Mouse (Mus musculus): ENCODE measurements around the gene 1600002K03Rik.

1600002K03Rik gene

DNA sequence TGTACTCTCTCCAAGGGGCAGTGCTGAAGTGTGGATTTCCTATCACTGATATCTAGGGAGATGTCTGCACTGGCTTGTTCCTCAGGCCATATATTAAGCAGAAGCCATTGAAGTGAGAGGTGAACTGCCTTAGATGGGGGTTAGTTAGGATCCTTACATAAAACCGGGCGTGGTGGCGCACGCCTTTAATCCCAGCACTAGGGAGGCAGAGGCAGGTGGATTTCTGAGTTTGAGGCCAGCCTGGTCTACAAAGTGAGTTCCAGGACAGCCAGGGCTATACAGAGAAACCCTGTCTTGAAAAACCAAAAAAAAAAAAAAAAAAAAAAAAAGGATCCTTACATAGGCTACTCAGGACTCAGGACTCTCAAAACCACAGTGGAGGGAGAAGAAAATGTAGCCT, 6.6 kb upstream of the 1600002K03Rik start:
- WGBS = 92% methylated on average over 4 of the region's 4 CpGs

DNA sequence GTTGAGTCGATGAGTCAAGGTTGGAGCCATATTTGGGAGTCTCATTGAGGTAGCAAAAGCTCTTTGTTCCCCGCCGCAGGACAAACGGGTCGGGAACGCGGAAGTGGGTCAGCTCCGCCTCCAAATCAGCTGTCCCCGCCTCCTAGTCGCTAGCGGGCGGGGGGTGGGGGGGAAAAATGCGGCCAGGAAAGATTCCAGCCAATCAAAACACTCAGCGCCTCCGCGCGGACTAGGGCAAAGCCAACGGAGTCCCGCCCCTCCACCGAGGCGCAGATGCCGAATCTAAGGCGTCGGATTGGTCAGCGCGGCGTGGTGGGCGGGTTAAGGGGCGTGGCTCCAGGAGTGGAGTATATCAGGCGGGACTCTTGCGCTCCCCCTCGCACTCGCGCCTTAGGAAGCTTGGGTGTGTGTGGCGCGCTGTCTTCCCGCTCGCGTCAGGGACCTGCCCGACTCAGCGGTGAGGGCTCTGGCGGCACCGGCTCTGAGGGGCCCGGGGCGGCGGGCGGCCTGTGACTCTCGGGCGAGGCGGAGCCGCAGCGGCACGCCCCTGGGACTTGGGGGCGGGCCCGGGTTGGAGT, 5.2 kb upstream of the 1600002K03Rik start:
- WGBS = 1% methylated on average over 55 of the region's 55 CpGs

GRCm38 (mm10) chr10:80168038-80168661, 4.6 kb upstream of the 1600002K03Rik start:
- under 1% methylated on average over 48 of the region's 48 CpGs for WGBS

GRCm38 (mm10) chr10:80169070-80169469, 3.7 kb upstream of the 1600002K03Rik start:
- 21% methylated on average over 1 of the region's 1 CpGs for WGBS

GRCm38 (mm10) chr10:80169651-80170050, 3.1 kb upstream of the 1600002K03Rik start:
- WGBS = 70% methylated on average over 7 of the region's 7 CpGs

DNA sequence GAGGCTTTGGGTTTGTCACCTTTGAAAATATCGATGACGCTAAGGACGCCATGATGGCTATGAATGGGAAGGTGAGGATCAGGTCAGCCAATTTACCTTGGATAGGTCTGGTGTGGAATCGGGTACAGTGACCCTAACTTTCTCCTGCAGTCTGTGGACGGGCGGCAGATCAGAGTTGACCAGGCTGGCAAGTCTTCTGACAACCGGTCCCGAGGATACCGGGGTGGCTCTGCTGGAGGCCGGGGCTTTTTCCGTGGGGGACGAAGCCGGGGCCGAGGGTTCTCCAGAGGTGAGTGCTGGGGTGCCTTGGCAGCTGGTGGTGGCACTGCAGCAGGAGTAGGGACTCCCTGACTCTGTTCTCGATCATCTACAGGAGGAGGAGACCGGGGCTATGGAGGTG, 2.7 kb upstream of the 1600002K03Rik start:
- 91% methylated on average over 16 of the region's 16 CpGs for WGBS

DNA sequence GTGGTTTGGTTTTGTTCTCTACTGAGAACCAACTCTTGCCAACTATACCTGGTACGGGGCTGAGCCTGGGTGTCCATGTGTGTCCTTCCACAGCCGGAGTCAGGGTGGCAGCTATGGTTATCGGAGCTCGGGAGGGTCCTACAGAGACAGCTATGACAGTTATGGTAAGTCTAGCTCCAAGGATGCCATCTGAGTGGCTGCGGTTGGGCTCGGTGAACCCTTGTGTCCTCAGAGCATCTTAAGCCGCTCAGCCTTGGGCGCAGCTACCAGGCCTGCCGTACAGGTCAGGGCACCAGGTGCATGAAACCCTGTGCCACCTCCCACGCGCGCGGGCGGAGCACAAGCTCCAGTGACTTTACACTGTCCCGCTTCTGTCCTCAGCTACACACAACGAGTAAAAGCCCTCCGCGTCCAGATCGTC, 2.1 kb upstream of the 1600002K03Rik start:
- 93% methylated on average over 19 of the region's 19 CpGs for WGBS

GRCm38 (mm10) chr10:80171252-80171651, 1.5 kb upstream of the 1600002K03Rik start:
- WGBS = 84% methylated on average over 15 of the region's 15 CpGs

- WGBS = 78% methylated on average over 45 of the region's 45 CpGs
Measured at GRCm38 (mm10) chr10:80171760-80172526, 801 bp upstream of the 1600002K03Rik start.

DNA sequence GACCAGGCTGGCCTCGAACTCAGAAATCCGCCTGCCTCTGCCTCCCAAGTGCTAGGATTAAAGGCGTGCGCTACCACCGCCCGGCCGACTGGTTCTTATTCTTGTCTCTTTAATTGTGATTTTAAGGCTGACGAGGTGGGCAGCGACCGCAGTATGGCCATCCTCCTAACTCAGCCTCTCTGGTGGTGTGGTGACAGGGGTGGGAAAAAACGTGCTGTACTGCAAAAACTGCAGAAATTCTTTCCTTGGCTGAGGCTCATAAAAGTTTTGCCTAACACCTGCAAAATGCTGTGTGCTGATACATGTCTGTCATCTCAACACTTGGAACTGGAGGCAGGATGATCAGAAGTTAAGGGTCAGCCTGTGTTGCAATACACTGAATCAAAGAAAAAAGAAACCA, 614 bp downstream of the 1600002K03Rik start:
- 9% methylated on average over 11 of the region's 11 CpGs for WGBS

DNA sequence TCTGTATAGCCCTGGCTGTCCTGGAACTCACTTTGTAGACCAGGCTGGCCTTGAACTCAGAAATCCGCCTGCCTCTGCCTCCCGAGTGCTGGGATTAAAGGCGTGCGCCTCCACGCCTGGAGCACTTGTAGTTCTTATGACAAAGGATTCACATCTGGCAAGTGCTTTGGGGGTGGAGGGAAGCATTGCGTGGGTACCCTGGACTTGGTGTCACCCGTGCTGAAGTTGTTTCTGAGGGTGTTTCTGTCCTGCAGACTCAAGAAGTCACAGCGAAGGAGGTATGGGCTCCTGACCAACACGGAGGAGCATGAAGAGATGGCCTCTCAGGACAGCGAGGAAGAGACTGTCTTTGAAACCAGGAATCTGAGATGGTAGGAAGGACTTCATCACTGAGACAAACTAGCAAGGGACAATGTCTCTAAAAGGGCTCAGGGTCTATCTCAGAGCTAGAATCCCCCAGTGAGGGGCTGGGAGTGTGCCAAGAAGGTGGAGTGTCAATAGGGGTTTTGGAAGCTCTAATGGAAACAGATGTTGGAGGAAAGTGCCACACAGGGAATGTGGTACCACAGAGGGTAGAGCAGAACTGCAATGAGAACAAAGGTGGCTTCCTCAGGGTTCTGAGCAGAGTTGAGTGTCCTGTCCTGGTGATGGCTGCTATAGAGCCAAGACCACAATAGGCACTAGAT, 1.4 kb downstream of the 1600002K03Rik start:
- WGBS = 85% methylated on average over 10 of the region's 10 CpGs

GRCm38 (mm10) chr10:80174705-80175104, 2.0 kb downstream of the 1600002K03Rik start:
- WGBS = 51% methylated on average over 2 of the region's 2 CpGs

DNA sequence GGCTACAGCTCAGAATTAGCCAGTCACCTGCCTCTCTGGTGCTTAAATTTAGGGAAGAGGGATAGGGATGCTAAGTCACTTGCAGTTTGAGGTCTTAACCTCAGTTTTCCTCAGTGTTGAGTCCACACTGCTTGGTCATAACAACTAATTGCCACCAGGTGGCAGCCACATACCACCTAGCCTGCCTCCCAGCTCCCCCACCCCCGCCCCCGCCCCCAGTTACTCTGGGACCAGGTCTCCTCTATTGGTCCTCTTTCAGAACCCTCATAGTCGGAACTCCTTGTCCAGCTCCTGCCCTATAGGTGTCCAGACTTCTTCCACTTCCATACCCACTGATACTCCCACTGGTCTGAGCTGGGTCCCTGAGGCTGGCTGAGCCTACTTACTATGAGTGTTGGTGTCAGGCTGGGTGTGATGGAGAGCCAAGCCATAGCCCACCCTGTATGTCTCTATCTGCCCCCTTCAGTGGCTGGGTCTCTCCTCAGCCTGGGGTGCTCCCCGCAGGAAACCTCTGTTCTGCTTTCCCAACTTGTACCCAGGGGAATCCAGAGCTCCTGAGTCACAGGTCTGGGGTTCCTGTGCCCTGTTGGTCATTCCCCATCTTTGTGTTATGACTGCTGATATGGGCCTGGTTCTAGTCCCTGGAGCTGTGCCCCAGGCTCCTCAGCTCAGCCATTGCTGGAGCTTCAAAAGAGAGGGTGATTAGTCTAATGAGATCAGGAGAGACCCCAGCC, 3.0 kb downstream of the 1600002K03Rik start:
- 25% methylated on average over 4 of the region's 4 CpGs for WGBS

- 85% methylated on average over 5 of the region's 5 CpGs for WGBS
Measured at GRCm38 (mm10) chr10:80176270-80176834, 3.6 kb downstream of the 1600002K03Rik start.

DNA sequence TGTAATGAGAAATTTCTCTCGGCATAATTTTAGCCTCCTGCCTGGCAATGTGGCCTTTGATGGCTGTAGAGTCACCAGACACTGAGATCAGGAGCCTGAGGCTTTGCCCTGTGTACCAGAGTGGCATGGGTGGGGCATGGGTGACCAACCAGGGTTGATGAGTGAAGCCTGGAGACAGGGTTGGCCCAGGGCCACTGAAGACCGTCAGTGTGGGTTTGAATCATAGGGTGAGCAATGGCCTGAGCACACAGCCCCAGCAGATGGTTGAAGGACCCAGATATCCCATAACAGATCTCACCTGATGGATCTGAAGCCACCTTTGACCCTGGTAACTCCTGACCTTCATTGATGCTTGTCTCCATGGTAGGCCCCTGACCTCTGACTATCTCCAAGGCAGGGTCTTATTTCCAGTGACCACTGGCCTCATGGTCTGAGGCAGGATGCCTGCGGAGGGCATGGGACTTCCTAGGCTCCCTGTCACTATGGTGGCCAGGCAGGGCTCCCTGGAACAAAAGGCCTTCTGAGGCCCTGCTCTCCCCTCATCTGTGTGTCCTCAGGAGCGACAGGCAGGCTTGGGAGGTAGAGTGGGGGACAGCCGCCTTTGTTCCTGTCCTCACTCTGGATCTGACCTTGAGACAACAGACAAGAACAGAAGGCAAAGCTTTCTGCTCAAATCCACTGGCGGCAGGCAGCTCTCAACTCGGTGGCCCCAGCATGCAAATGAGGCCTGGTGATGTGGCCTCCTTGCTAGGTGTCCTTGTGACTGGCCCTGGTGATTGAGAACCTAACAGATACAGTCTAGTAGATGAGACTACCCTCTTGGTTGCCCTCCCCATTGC, 4.9 kb downstream of the 1600002K03Rik start:
- WGBS = 75% methylated on average over 7 of the region's 7 CpGs

GRCm38 (mm10) chr10:80179068-80180051, 6.6 kb downstream of the 1600002K03Rik start, which contains the start of gene Efna2:
Gene Efna2, plus strand, starts transcription at chr10:80179482.
- 2% methylated on average over 97 of the region's 106 CpGs for WGBS

GRCm38 (mm10) chr10:80180288-80180687, 7.5 kb downstream of the 1600002K03Rik start:
- 48% methylated on average over 6 of the region's 6 CpGs for WGBS

DNA sequence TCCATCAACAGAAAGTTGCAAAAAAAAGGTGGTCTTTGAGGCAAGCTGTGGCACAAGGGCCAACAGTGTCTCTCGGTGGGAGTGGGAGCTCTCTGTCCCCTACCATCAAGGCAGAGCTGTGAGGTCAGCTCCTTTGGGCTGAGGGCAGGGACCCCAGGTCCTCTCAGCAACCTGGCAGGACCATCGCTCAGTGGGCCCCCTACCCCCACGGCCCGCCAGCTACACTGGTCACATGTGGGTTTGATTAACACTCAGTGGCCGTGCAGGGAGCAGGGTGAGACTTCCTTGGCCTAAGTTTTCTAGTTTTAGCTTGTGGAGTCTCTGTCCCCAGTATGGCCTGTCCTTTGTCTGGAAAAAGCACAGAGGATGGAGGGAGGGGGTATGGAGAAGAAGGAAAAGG, 8.1 kb downstream of the 1600002K03Rik start:
- 55% methylated on average over 5 of the region's 5 CpGs for WGBS

DNA sequence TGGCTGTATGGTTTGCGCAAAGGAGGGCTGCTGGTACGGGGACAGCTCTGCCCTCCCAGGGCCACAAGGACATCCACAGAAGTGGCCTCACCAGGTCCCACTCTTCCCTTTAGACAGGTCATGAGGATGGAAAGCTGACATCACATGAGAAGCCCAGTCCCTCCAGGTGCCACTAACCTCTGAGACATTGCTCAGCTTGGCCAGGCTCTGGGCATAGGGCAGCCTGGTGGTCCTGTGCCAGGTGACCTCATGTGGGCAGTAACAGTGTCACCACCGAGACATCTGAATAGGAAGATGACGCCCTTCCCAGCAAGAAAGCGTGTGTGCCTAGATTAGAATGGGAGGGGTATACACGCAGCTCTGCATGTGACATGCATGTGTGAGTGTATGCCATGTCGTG, 9.8 kb downstream of the 1600002K03Rik start:
- 93% methylated on average over 7 of the region's 7 CpGs for WGBS
